Mouse (Mus musculus): Measurements from ENCODE around the gene Gcnt2.

DNA sequence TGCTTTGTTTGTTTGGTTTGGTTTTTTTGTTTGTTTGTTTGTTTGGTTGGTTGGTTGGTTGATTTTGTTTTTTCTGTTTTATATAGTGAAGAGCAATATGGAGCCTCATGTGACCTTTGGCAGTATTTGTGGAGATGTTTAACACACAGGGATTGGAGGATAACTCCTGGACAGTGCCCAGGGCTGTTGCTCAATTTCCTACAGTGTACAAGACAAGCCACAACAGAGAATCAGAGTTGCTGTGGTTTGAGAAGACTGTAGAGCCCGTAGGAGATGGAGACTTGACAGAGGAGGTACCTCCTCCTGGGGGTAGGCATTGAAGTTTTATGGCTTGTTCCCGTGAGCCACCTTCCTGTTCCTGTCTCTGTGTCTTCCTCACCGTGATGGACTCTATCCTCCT is 87.0 kb downstream of the Gcnt2 start:
- TF ChIP-seq POLR2A (IDR thresholded peaks at IDR 0.05; ENCODE audit: insufficient read depth, low read length) (no peak), CTCF (IDR thresholded peaks at IDR 0.05; ENCODE audit: low read depth, low read length) (no peak), EP300 (IDR thresholded peaks at IDR 0.05; ENCODE audit: insufficient read depth, low read depth, low read length) (no peak)

All from ES-Bruce4 (cell line).